Mouse (Mus musculus) CH12.LX (cell line): ENCODE results near the gene Hist1h2ba. TPM values are rescaled to one million over a fixed set of nuclear protein-coding genes. Genes with fewer than 3 reads are reported as not detected.

ENCODE experiments used
- DNase-seq: peaks from one replicate; pipeline ENCODE4 v3.0.0-alpha.2; 2013; ENCODE audit errors: extremely low read depth
- H3K27ac ChIP-seq: 2 replicates; pipeline ENCODE4 v1.5.1; 2012; ENCODE audit warnings: low read depth, mild to moderate bottlenecking, control low read depth, moderate library complexity; ENCODE audit not compliant: insufficient read depth
- H3K27me3 ChIP-seq: replicated peaks from 2 replicates; pipeline ENCODE3; 2012; ENCODE audit warnings: inconsistent platforms
- H3K36me3 ChIP-seq, 2 experiments: replicated peaks in 1 of 2; 2 replicates each; pipeline versions ENCODE3 to v1.6.1; 2012; ENCODE audit warnings: inconsistent platforms in 1 of 2, low read length in 1 of 2, mild to moderate bottlenecking in 1 of 2, mixed read lengths in 1 of 2, moderate library complexity in 1 of 2; ENCODE audit not compliant: control insufficient read depth in 1 of 2, insufficient read depth in 1 of 2
- H3K4me1 ChIP-seq, 2 experiments: 2 replicates each; pipeline ENCODE4 v1.6.1; 2012; ENCODE audit warnings: inconsistent platforms in 1 of 2, moderate library complexity in 1 of 2; ENCODE audit not compliant: insufficient read depth in 2 of 2, control insufficient read depth in 1 of 2
- H3K4me2 ChIP-seq: 2 replicates; pipeline ENCODE4 v1.6.1; 2012; ENCODE audit warnings: low read depth, mild to moderate bottlenecking, control low read depth; ENCODE audit not compliant: poor library complexity, insufficient read depth, severe bottlenecking
- H3K4me3 ChIP-seq, 3 experiments: fragments of 150-350 bp in 1 of 3; sonication (generic) in 1 of 3; replicated peaks in 1 of 3; 2 replicates each; pipeline versions ENCODE3 to v1.5.1; 2011 to 2012; ENCODE audit warnings: low read depth in 2 of 3, low read length in 2 of 3, mild to moderate bottlenecking in 2 of 3, moderate library complexity in 2 of 3, control low read depth in 1 of 3, improper control_type of control experiment in 1 of 3, inconsistent platforms in 1 of 3, mixed read lengths in 1 of 3; ENCODE audit not compliant: poor library complexity in 1 of 3
- H3K79me2 ChIP-seq: replicated peaks from 2 replicates; pipeline ENCODE4 v1.6.1; 2012; ENCODE audit warnings: mild to moderate bottlenecking, moderate library complexity; ENCODE audit not compliant: control insufficient read depth, poor library complexity, insufficient read depth, severe bottlenecking; ENCODE audit errors: extremely low read depth
- H3K9ac ChIP-seq: 2 replicates; pipeline ENCODE4 v1.6.1; 2012; ENCODE audit warnings: low read depth, mild to moderate bottlenecking, control low read depth, moderate library complexity; ENCODE audit not compliant: insufficient read depth
- H3K9me3 ChIP-seq: replicated peaks from 2 replicates; pipeline ENCODE3; 2012; ENCODE audit warnings: low read length, inconsistent platforms, mixed read lengths
- BHLHE40 ChIP-seq: IDR thresholded peaks from 2 replicates; pipeline ENCODE4 v1.6.1; 2011; ENCODE audit warnings: mild to moderate bottlenecking, low read depth, low read length, improper control_type of control experiment
- CHD2 ChIP-seq: IDR thresholded peaks from 2 replicates; pipeline ENCODE4 v1.6.1; 2011; ENCODE audit warnings: low read length, improper control_type of control experiment
- CTCF ChIP-seq, 2 experiments: IDR thresholded peaks in 1 of 2; conservative IDR thresholded peaks in 1 of 2; 2 replicates each; pipeline ENCODE4 v1.5.1; 2011 to 2012; ENCODE audit warnings: low read depth in 2 of 2, low read length in 2 of 2, improper control_type of control experiment in 1 of 2, inconsistent platforms in 1 of 2, mild to moderate bottlenecking in 1 of 2, moderate library complexity in 1 of 2
- E2F4 ChIP-seq: IDR thresholded peaks from 2 replicates; pipeline ENCODE4 v1.6.1; 2011; ENCODE audit warnings: low read depth, low read length, improper control_type of control experiment; ENCODE audit not compliant: insufficient replicate concordance
- EP300 ChIP-seq: IDR thresholded peaks from 2 replicates; pipeline ENCODE4 v1.6.1; 2011; ENCODE audit warnings: low read length, improper control_type of control experiment
- ETS1 ChIP-seq: conservative IDR thresholded peaks from 2 replicates; pipeline ENCODE4 v1.6.1; 2012; ENCODE audit warnings: low read depth, mild to moderate bottlenecking, inconsistent platforms, low read length, improper control_type of control experiment, moderate library complexity
- GABPA ChIP-seq: IDR thresholded peaks from 2 replicates; pipeline ENCODE4 v1.6.1; 2012; ENCODE audit warnings: low read depth, low read length, improper control_type of control experiment, inconsistent platforms; ENCODE audit not compliant: insufficient replicate concordance
- HCFC1 ChIP-seq: IDR thresholded peaks from 2 replicates; pipeline ENCODE4 v1.6.1; 2012; ENCODE audit warnings: low read depth, mild to moderate bottlenecking, inconsistent platforms, low read length, improper control_type of control experiment
- JUND ChIP-seq: conservative IDR thresholded peaks from 2 replicates; pipeline ENCODE4 v1.6.1; 2011; ENCODE audit warnings: low read depth, low read length, improper control_type of control experiment
- MAFK ChIP-seq: IDR thresholded peaks from 2 replicates; pipeline ENCODE4 v1.6.1; 2011; ENCODE audit warnings: low read length, improper control_type of control experiment; ENCODE audit not compliant: insufficient replicate concordance
- MAZ ChIP-seq: IDR thresholded peaks from 2 replicates; pipeline ENCODE4 v1.6.1; 2012; ENCODE audit warnings: low read depth, mild to moderate bottlenecking, inconsistent platforms, low read length, improper control_type of control experiment, moderate library complexity
- NELFE ChIP-seq: IDR thresholded peaks from 2 replicates; pipeline ENCODE4 v1.6.1; 2011; ENCODE audit warnings: low read depth, low read length, improper control_type of control experiment
- PAX5 ChIP-seq: IDR thresholded peaks from 2 replicates; pipeline ENCODE4 v1.6.1; 2012; ENCODE audit warnings: low read length, inconsistent platforms, mixed read lengths
- POLR2AphosphoS2 ChIP-seq: IDR thresholded peaks from 2 replicates; pipeline ENCODE4 v1.6.1; 2011; ENCODE audit warnings: low read depth, low read length, improper control_type of control experiment
- RAD21 ChIP-seq: IDR thresholded peaks from 2 replicates; pipeline ENCODE4 v1.6.1; 2011; ENCODE audit warnings: low read depth, mild to moderate bottlenecking, low read length, improper control_type of control experiment, moderate library complexity
- RCOR1 ChIP-seq: conservative IDR thresholded peaks from 2 replicates; pipeline ENCODE4 v1.6.1; 2012; ENCODE audit warnings: low read depth, mild to moderate bottlenecking, inconsistent platforms, low read length, improper control_type of control experiment
- TBP ChIP-seq: conservative IDR thresholded peaks from 2 replicates; pipeline ENCODE4 v1.6.1; 2011; ENCODE audit warnings: low read depth, low read length, improper control_type of control experiment
- USF1 ChIP-seq: IDR thresholded peaks from 2 replicates; pipeline ENCODE4 v1.6.1; 2014; ENCODE audit warnings: low read depth, mild to moderate bottlenecking, inconsistent platforms, low read length, improper control_type of control experiment
- USF2 ChIP-seq: conservative IDR thresholded peaks from 2 replicates; pipeline ENCODE4 v1.6.1; 2011; ENCODE audit warnings: low read depth, low read length, improper control_type of control experiment
- ZC3H11A ChIP-seq: IDR thresholded peaks from 2 replicates; pipeline ENCODE4 v1.6.1; 2012; ENCODE audit warnings: low read depth, mild to moderate bottlenecking, inconsistent platforms, low read length, improper control_type of control experiment
- ZKSCAN1 ChIP-seq: IDR thresholded peaks from 2 replicates; pipeline ENCODE4 v1.6.1; 2012; ENCODE audit warnings: low read depth, inconsistent platforms, low read length, improper control_type of control experiment, borderline replicate concordance
- ZMIZ1 ChIP-seq: IDR thresholded peaks from 2 replicates; pipeline ENCODE4 v1.6.1; 2012; ENCODE audit warnings: low read depth, mild to moderate bottlenecking, inconsistent platforms, low read length, improper control_type of control experiment
- ZNF384 ChIP-seq: IDR thresholded peaks from 2 replicates; pipeline ENCODE4 v1.6.1; 2012; ENCODE audit warnings: low read depth, low read length, improper control_type of control experiment, inconsistent platforms
- dilution Hi-C: fragments of 300-500 bp; cut with MboI; formaldehyde crosslinking; loops from 2 replicates; pipeline ENCODE4 v1.14.3; 2020; ENCODE audit warnings: low sequenced_read_pairs; ENCODE audit not compliant: extremely low pct_unique_long_range_greater_than_20kb, extremely low pct_ligation_motif_present
- in situ Hi-C: fragments of 300-500 bp; cut with MboI; formaldehyde crosslinking; loops from 3 replicates; pipeline ENCODE4 v1.14.3; 2019; ENCODE audit warnings: low sequenced_read_pairs, low pct_ligation_motif_present, low pct_unique_long_range_greater_than_20kb, mixed read lengths
- polyA plus RNA-seq: library from polyadenylated mRNA; unstranded; fragments of >175 nt; gene quantifications from 2 replicates; pipeline ENCODE4 v1.2.1, GENCODE M21; 2012; ENCODE audit warnings: low read depth; ENCODE audit not compliant: insufficient read length
- total RNA-seq, 2 experiments: library from RNA; depleted of rRNA; stranded (reverse); fragments of 300-350 nt in 1 of 2; fragments of >200 nt in 1 of 2; gene quantifications; 2 replicates each; pipeline ENCODE4 v1.2.3; 2012 to 2014

The Hist1h2ba gene
- total and polyA plus RNA-seq, 3 experiments, result not detected

DNA sequence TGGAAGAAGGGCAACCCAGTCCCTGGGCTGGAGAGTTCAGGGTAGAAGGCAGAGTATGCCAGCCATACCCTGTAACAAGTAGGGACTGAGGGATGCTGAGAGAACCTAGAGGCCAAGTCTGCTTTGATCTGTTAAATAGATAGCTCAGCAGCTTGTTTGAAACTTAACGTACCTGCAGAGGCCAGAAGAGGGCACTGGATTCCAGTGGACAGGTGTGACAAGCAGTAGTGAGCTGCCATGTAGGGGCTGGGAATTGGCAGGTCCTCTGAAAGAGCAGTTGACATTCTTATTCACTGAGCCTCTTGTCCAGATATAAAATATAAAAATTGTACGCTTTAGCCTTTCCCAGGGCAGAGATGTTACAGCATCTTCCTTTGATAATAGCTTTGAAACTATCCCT lies 8.9 kb upstream of the Hist1h2ba start (continued):
- no peak for TF ChIP-seq ZMIZ1
- no peak for TF ChIP-seq EP300
- no peak for TF ChIP-seq ZC3H11A
- no peak for TF ChIP-seq GABPA
- no peak for TF ChIP-seq USF2

DNA sequence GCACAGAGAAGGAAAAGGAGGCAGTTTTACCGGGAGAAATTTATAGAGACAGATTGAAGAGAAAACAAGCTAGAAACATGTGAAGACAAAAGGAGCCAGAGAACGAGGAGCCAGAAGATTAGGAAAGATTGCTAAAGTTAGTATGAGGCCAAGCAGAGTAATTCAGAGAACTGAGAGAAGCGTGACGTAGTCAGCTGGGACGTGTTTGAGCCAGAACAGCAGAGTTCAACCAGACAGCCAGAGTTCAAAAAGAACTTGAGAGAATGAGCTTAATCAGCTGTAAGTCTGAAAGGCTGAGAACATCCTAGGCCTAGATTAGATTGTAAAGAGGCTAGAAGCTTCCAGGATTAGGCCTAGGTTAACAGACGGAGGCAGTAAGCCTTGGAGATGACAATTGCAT lies 6.3 kb upstream of the Hist1h2ba start:
- Histone ChIP-seq H3K79me2 (no peaks in the 10 kb centered on the region), H3K4me3 (no peak overlapping the region), H3K9ac (no peak overlapping the region), H3K9me3 (no peaks in the 10 kb centered on the region), H3K36me3 (no peaks in the 10 kb centered on the region), H3K4me2 (no peak overlapping the region), H3K4me1 (peaks cover 0 to 10% of the 10 kb centered on the region in 2 experiments; a peak in 1 of 4 replicates), H3K27ac (no peak overlapping the region), H3K27me3 (no peaks in the 10 kb centered on the region)
- no peak for DNase-seq
- no peak for TF ChIP-seq ZNF384
- no peak for TF ChIP-seq BHLHE40
- no peak for TF ChIP-seq ETS1
- no peak for TF ChIP-seq E2F4
- no peak for TF ChIP-seq RAD21
- TF ChIP-seq HCFC1, result no peak
- TF ChIP-seq PAX5, result no peak
- no peak for TF ChIP-seq CHD2
- no peak for TF ChIP-seq JUND
- TF ChIP-seq TBP, result no peak
- TF ChIP-seq USF1, result no peak
- TF ChIP-seq POLR2AphosphoS2, result no peak
- TF ChIP-seq NELFE, result no peak
- TF ChIP-seq EP300, result no peak
- no peak for TF ChIP-seq MAZ
- no peak for TF ChIP-seq ZKSCAN1
- no peak for TF ChIP-seq CTCF (conservative IDR thresholded peaks at IDR 0.05 in 1 of 2, IDR thresholded peaks at IDR 0.05 in 1 of 2; ENCODE audit: low read depth in 2 of 2, low read length in 2 of 2)
- no peak for TF ChIP-seq MAFK
- no peak for TF ChIP-seq ZC3H11A
- no peak for TF ChIP-seq RCOR1
- in situ Hi-C loops, result no loop called here
- dilution Hi-C loops, result no loop called here
